Mouse (Mus musculus): ENCODE results near the gene Lman2.

DNA sequence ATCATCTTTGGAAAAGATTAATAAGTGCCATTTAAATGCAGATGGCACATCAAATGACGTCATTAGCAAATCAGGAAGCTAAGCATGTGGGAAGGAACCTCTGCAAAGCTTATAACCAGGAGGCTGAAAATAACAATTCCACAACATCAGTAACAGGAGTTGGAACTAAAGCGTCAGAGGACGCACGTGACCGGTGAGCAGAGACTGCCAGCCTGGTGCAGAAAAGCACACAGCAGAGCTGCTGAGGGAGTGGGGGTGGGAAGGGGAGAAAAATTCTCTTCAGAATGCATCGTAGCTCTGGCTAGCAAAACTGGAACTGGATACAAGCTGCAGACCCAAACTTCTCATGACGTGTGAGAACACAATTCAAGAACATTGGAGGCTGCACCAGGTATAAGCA is 18.3 kb downstream of the Lman2 start:
- TF ChIP-seq CTCF (IDR thresholded peaks at IDR 0.05; ENCODE audit: low read depth) (no peak), EP300 (IDR thresholded peaks at IDR 0.05; ENCODE audit: low read depth) (no peak)

Data from heart, postnatal 0 days (tissue).